Mouse (Mus musculus) cerebellum, postnatal 25 days (tissue): ENCODE results near the gene Lgals12.

Source experiments
- DNase-seq, 2 experiments: peaks; one replicate each; pipeline ENCODE4 v3.0.0; 2021; ENCODE audit warnings: mixed read lengths in 2 of 2

Gene Lgals12

GRCm38 (mm10) chr19:7583101-7583500, 23.9 kb downstream of the Lgals12 start:
- DNase-seq, result no peak

DNA sequence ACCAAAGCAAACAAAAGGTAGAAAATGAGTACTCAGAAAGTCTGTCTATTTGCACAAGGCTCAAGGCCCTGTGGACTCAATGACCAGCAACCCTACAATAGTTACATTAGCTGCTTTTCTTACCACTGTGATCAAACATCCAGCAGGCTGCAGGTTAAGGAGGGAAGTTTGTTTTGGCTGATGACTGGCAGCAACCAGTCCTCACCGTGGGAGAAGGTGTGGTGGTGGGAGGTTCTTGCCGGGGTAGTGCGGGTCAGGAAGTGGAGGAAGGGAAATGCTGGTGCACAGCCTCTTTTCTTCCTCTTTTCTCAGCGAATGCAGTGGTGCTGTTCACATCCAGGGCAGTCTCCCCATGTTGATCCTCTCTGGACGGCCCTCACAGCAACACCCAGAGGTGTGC, 26.0 kb downstream of the Lgals12 start:
- DNase-seq, result no peak

- DNase-seq, result no peak
Observed at GRCm38 (mm10) chr19:7577710-7578109, 29.3 kb downstream of the Lgals12 start.

GRCm38 (mm10) chr19:7576180-7576579, 30.8 kb downstream of the Lgals12 start:
- no peak for DNase-seq

GRCm38 (mm10) chr19:7569650-7570049, 37.3 kb downstream of the Lgals12 start:
- DNase-seq, result no peak

- no peak for DNase-seq
Observed at GRCm38 (mm10) chr19:7568364-7568763, 38.6 kb downstream of the Lgals12 start.

DNA sequence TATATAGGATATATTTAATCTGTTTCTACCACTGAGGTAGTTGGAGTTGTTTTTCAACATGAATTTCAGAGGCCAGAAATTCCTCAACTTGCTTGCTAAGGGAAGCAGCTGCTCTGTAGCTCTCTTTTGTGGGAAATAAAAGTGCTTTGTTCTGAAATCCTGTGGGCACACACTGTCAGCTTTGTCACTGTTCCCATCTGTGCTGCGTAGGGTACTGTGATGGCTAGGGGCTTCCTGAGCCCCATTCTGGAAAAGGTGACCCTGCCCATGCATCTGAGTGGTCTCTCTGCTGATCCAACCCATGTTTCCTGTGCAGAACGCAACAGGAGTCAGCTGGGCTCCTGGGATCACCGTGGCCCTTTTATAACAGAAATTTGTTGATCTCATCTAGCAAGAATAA, 40.2 kb downstream of the Lgals12 start:
- no peak for DNase-seq

GRCm38 (mm10) chr19:7564457-7564856, 42.5 kb downstream of the Lgals12 start:
- DNase-seq, result no peak

- no peak for DNase-seq
Observed at GRCm38 (mm10) chr19:7563676-7564075, 43.3 kb downstream of the Lgals12 start.

DNA sequence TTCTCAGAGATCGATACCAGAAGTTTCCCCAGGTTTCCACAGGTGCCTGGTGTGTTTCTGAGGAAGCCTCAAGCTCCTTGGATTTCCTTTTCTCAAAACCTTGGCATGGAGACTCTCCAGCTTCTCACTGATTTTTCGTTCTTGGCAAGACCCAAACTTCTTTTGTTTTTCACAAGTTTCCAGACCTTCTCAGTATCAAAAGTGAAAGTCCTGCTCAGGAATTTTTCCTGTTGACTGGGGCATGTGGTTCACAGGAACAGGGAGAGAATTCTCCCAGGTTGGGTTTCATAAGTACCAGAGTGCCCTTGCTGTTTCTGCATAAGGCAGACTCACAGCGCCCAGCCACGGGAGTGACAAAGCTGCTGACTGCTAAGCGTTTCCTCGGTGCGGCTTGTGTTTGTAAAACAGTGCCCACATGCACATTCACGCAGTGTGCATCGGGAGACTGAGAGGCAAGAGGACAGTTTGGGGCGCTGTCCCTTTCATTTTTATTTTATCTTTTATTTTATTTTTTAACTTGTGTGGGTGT, 44.3 kb downstream of the Lgals12 start:
- DNase-seq, result no peak

GRCm38 (mm10) chr19:7561456-7561855, 45.5 kb downstream of the Lgals12 start:
- no peak for DNase-seq

GRCm38 (mm10) chr19:7559986-7560385, 47.0 kb downstream of the Lgals12 start:
- DNase-seq, result no peak

DNA sequence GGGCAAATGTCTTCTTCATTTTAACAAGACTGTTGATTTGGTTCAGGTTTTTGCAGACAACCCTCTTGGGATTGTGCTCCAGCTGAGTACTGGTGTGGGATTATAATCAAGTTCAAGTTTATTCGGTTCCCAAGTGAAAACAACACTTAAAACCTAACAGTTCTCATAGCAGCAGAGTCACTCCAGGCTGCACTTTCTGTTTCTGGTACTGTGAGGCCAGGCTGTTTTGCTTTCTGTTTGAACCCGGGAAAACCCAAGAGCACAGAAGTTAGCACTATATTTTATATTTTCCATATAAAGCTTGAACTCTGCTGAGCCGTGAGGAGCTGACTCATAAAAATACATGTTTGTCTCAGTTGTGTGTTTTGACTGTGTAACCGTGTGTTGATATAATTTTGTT, 48.3 kb downstream of the Lgals12 start:
- DNase-seq, result no peak

DNA sequence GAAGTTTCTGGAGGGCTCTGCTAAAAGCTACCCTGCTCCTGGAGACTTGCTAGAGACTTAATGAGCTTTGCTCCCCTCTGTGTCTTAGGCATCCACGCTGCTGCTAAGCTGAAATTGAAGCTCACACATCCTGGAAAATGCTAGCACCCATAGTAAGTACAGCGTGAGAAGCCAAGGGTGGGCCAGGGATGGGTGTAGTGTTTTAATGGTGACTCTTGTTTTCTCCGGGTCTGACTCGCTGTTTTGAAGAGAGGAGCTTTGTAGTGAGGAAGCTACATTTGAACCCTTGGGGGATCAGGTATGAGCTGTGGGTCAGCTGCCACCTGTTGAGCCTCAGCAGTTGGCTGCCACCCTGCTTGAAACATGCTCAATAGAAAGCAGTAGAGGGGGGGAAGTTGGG, 49.1 kb downstream of the Lgals12 start:
- no peak for DNase-seq

- peak; percentile 13 to 51 for DNase-seq
Observed at GRCm38 (mm10) chr19:7557328-7557822, 49.6 kb downstream of the Lgals12 start, which contains the start of gene Pla2g16. TSS of gene Pla2g16 (plus strand) at chr19:7557459.

DNA sequence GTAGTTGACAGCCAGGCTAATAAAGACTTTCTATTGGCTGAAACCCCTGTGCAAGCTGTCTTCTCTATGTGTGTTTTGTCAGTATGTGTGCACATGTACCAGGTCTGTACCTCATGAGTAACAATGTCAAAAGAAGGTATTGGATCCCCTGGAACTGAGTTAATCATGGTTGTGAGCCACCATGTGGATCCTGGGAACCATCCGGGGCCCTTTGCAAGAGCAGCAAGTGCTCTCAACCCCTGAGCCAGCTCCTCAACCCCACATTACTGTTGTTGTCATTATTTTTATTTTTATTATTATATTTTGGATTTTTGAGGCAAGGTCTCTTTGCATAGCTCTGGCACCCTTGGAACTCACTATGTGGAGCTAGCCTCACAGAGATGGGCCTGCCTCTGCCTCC, 50.4 kb downstream of the Lgals12 start:
- no peak for DNase-seq

DNA sequence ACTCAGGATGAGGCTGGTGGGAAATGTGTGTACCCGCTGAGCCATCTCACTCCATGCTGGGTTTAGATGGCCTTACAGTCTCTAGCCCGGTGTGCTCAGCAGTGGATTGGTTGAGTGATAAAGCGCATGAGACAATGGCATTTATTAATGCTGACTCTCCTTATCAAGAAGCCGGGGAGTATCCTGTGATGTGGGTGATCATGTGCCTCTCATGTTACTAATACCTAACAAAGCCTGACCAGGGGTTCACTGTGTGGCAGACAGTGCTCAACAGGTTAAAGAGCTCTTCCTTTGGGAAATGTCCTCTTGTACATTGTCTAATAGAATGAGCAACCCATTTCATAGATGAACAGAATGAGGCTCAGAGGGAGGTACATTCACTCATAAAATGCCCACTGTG, 52.1 kb downstream of the Lgals12 start:
- no peak for DNase-seq

DNA sequence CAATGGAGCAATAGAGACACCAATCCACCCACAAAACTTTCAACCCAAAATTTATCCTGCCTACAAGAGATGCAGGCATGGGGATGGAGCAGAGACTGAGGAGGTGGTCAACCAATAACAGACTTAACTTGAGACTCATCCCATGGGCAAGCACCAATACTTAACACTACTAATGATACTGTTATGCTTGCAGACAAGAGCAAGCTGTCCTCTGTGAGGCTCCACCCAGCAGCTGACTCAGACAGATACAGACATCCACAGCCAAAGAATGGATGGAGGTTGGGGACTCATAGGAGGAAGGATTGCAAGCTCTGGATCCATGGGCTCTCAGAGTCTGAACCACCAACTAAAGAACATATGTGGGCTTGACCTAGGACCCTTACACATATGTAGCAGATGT, 53.6 kb downstream of the Lgals12 start:
- no peak for DNase-seq

GRCm38 (mm10) chr19:7552301-7552673, 54.7 kb downstream of the Lgals12 start:
- no peak for DNase-seq

DNA sequence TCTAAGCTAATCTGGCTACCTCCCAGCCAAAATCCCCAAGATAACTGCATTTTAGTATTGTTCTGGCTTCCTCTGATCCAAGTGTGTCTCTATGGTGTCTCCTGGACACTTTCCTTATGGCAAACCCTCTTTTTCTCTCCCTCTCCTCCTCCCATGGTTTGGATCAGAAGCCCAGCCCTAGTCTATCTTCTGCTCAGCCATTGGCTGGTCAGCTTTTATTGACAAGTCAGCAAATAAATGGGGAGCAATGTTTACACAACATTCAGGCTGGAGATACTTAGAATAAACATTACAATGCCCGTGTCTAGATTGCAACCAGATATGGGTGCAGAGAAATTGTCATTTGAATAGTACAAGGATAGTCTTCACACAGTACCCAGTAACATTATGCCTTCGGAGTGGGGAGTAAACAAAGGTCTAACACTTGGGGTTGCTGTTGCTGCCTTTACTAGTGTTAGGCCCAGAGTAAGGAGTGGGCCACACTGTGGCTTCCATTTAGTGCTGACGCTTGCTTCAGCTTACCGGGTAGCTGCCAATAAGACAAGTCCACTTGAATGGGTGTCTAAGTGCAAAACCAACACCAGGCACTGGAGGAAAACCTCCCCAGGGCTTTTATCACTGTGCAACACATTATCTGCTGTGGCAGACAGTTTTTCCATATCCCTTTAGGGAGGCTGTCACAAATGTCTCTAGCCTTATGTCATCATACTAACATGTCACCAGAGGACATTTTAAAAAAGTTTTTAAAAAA, 55.3 kb downstream of the Lgals12 start:
- DNase-seq, result no peak

- DNase-seq, result no peak
Observed at GRCm38 (mm10) chr19:7548924-7549323, 58.1 kb downstream of the Lgals12 start.
